ENCODE assay signal across 8 mouse cellular contexts in genomic region chr8:125053505-125054435, GRCm38 (mm10). TPM values are rescaled to one million over a fixed set of nuclear protein-coding genes. Genes with fewer than 3 reads are reported as not detected.
DNase-seq lines count a peak whose midpoint lies in the region; ATAC-seq lines count a peak whose summit lies in the region.

Gene Disc1, plus strand, starts transcription at chr8:125054195.

- ATAC-seq in forebrain, embryonic 16.5 days, result peak; percentile 50
- ATAC-seq in megakaryocyte progenitor cell, adult 5-6 weeks (replicated peaks; ENCODE audit: poor library complexity), result peak; percentile 47
- ATAC-seq in stomach, embryonic 14.5 days (ENCODE audit: insufficient number of reproducible peaks, insufficient read depth, low FRiP score, low read depth), result peak; percentile 35; the same call in 1 of the 2 replicates

- peaks cover 9% of the 10 kb centered on the region for H3K4me1 ChIP-seq in forebrain, embryonic 16.5 days (replicated peaks; ENCODE audit: control insufficient read depth, insufficient read depth, low read length)
- peaks cover 17% of the 10 kb centered on the region for H3K4me1 ChIP-seq in limb, embryonic 10.5 days
- H3K4me1 ChIP-seq in stomach, embryonic 14.5 days (ENCODE audit: control insufficient read depth, insufficient read depth, low read length), result 0 out of 2 replicates have a peak, but pooled peaks cover 3% of the 10 kb centered on the region

- no peak within 1 kb of the TSS for H3K27ac ChIP-seq in forebrain, embryonic 16.5 days (ENCODE audit: low read length)
- H3K27ac ChIP-seq in limb, embryonic 10.5 days, result peak within 1 kb of the TSS; percentile 82
- H3K27ac ChIP-seq in stomach, embryonic 14.5 days (ENCODE audit: low read length), result peak within 1 kb of the TSS; percentile 67

- H3K9ac ChIP-seq in forebrain, embryonic 16.5 days (replicated peaks; ENCODE audit: low read depth, low read length), result peak within 1 kb of the TSS; percentile 62
- H3K9ac ChIP-seq in stomach, embryonic 14.5 days (replicated peaks; ENCODE audit: low read depth, low read length), result peak within 1 kb of the TSS; percentile 63

- peak within 1 kb of the TSS; percentile 53 for H3K4me3 ChIP-seq in forebrain, embryonic 16.5 days (replicated peaks; ENCODE audit: low read length)
- H3K4me3 ChIP-seq in limb, embryonic 10.5 days, result peak within 1 kb of the TSS; percentile 72
- H3K4me3 ChIP-seq in stomach, embryonic 14.5 days (ENCODE audit: low read depth, low read length), result peak within 1 kb of the TSS; percentile 73

- no peaks in the 10 kb centered on the region for H3K9me3 ChIP-seq in forebrain, embryonic 16.5 days (ENCODE audit: control insufficient read depth, low read length)
- no peaks in the 10 kb centered on the region for H3K9me3 ChIP-seq in limb, embryonic 10.5 days (replicated peaks)
- H3K9me3 ChIP-seq in stomach, embryonic 14.5 days (ENCODE audit: control insufficient read depth, low read depth, low read length), result no peaks in the 10 kb centered on the region

- peak; percentile 52 for DNase-seq in layer of hippocampus, adult 9-11 months
- no peak for DNase-seq in layer of hippocampus, adult 8-10 months (ENCODE audit: low spot score in 2 of 2)
- DNase-seq in adrenal gland, postnatal 25 days, result peak; percentile 48
- DNase-seq in heart, postnatal 4 days, result peak; percentile 65
- DNase-seq in limb, embryonic 10.5 days (ENCODE audit: low spot score), result peak; percentile 69

- no peaks in the 10 kb centered on the region for H3K36me3 ChIP-seq in forebrain, embryonic 16.5 days (ENCODE audit: control insufficient read depth, insufficient read depth)
- no peaks in the 10 kb centered on the region for H3K36me3 ChIP-seq in limb, embryonic 10.5 days
- H3K36me3 ChIP-seq in stomach, embryonic 14.5 days (ENCODE audit: control insufficient read depth, insufficient read depth, low read length), result no peaks in the 10 kb centered on the region

- peak within 1 kb of the TSS; percentile 88 for H3K4me2 ChIP-seq in forebrain, embryonic 16.5 days (ENCODE audit: low read length)
- H3K4me2 ChIP-seq in stomach, embryonic 14.5 days (replicated peaks; ENCODE audit: low read depth, low read length), result peak within 1 kb of the TSS; percentile 87

- WGBS in forebrain, embryonic 16.5 days, result 3% methylated on average over 55 of the region's 65 CpGs
- 2% methylated on average over 65 of the region's 65 CpGs for WGBS in limb, embryonic 10.5 days
- WGBS in stomach, embryonic 14.5 days, result 2% methylated on average over 44 of the region's 65 CpGs

- H3K27me3 ChIP-seq in forebrain, embryonic 16.5 days (replicated peaks; ENCODE audit: control insufficient read depth, insufficient read depth, low read length), result peaks cover 26% of the 10 kb centered on the region
- peaks cover 41% of the 10 kb centered on the region for H3K27me3 ChIP-seq in limb, embryonic 10.5 days (ENCODE audit: low read depth, poor library complexity, severe bottlenecking)
- H3K27me3 ChIP-seq in stomach, embryonic 14.5 days (ENCODE audit: control insufficient read depth, insufficient read depth, low read length), result 0 out of 2 replicates have a peak, but pooled peaks cover 6% of the 10 kb centered on the region

RNA-seq across cellular contexts. Expression of gene Disc1, which starts in this region (rescaled TPM):
- 1 to 10 TPM; 4.3 to 5.0 (median 4.8) TPM for total RNA-seq in layer of hippocampus, adult 8-10 months (2022)
- total RNA-seq in adrenal gland, postnatal 25 days (2021), result 2.4 and 2.5 TPM in 2 replicates
- 1.0 and 1.1 TPM in 2 replicates for polyA plus RNA-seq in forebrain, embryonic 16.5 days (2015; fragmentation: Nextera tagmentation; extraction: Ambion mirVana)
- total RNA-seq in heart, postnatal 4 days (2021), result 1 to 10 TPM; 3.9 to 4.4 TPM
- polyA plus RNA-seq in limb, embryonic 10.5 days (2016; fragmentation: Nextera tagmentation; extraction: Ambion mirVana), result 1.3 and 1.5 TPM in 2 replicates
- 1.0 and 1.2 TPM in 2 replicates for total RNA-seq in megakaryocyte progenitor cell, adult 5-6 weeks (2015)
- total RNA-seq in megakaryocyte progenitor cell, adult 5-6 weeks (2017), result 1.1 and 1.4 TPM in 2 replicates
- 1.9 and 3.0 TPM in 2 replicates for polyA plus RNA-seq in stomach, embryonic 14.5 days (2014; fragmentation: Nextera tagmentation; extraction: Ambion mirVana)

Comparison
In these comparisons a context has a peak if more than half of its experiments do, and no peak if none do; other contexts are left out.
1. DNase-seq: peak in layer of hippocampus, adult 9-11 months (single experiment), adrenal gland, postnatal 25 days (single experiment), heart, postnatal 4 days (single experiment) and limb, embryonic 10.5 days (single experiment); none in layer of hippocampus, adult 8-10 months (0 of 2).
2. Peak in every context shown above with its lines, with median percentiles within 50 percentile points of each other: ATAC-seq and H3K4me3 ChIP-seq.